Mouse (Mus musculus) cerebellum, adult 11 months (tissue): Measurements from ENCODE around the gene Gm4969.

Experiments used
- DNase-seq: peaks from one replicate; pipeline ENCODE4 v3.0.0; 2022

The Gm4969 gene

GRCm38 (mm10) chr7:19136168-19136567 lies 18.0 kb upstream of the Gm4969 start:
- DNase-seq = no peak

DNA sequence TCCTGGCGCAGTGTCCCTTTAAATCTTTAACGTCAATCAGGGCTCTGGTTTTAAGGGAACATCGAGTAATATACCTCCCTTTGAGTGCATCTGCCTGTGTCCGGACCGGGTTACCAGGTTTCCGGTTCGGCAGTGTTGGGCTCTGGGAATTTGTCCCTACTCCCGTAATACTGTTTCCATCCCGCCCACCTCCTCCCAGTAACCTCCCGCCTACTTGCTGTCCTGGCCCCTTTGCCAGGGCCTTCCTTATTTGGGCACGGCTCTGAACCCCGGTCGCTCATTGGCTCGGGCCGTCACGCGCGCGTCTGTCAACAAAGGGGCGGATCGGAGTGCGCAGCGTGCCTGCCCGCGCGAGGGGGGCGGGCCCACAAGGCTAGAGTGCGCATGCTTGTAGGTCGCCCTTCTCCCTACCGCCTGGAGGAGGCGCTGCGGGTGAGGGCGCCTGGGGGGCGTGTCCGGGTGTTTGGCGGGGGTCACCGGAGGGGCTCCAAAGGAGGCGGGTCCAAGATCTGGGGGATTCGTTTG lies 13.2 kb upstream of the Gm4969 start:
- peak; percentile 97 for DNase-seq

DNA sequence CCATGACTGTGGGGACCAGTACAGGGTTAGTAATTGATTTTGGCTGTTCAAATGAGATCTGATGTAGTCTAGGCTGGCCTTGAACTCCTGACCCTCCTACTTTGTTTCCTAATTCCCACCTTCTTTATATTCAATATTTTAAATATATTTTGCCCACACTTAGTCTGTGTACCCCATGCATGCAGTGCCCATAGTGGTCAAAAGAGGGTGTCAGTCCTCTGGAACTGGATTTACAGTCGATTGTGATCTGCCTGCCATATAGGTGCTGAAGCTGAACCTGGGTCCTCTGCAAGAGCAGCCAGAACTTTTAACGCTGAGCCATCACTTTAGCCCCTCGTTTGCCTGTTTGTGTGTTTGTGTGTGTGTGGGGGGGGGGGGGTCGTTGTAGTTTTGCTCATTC lies 12.5 kb upstream of the Gm4969 start:
- no peak for DNase-seq

DNA sequence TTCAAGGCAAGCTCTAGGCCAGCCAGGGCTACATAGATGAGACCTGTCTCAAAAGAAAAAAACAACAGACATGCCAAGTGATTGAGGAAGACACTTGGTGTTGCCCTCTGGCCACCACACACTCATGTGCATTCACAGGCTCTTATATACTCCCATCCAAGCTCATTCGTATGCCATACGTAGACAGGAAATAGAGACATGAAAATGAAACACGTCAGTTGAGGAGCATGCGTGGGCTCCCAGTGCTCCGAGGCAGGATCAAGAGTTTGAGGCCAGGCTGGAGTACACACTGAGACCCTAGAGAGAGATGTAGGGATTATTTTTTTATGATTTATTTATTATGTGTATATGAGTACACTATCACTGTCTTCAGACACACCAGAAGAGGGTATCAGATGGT lies 11.2 kb upstream of the Gm4969 start:
- no peak for DNase-seq

- DNase-seq = no peak
Measured at GRCm38 (mm10) chr7:19127744-19128143, 9.6 kb upstream of the Gm4969 start.

DNA sequence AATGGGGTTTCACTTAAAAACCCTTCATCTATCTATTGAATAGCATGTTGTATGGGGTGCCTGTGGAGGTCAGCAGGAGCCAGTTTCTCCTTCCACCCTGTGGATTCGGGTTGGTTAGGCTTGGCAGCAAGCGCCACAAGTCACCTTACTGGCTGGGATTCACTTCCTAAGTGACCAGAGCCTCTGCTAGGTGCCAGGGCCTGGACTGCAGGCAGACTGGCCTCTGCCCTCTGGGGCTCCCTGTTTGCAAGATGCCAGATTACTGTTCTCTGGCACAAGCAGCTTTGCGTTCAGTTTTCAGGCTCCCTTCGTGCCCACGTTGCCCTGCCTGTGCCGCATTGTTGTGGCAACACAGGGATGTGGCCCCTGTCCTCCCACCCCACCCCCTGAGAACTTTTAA lies 6.5 kb upstream of the Gm4969 start:
- no peak for DNase-seq

DNA sequence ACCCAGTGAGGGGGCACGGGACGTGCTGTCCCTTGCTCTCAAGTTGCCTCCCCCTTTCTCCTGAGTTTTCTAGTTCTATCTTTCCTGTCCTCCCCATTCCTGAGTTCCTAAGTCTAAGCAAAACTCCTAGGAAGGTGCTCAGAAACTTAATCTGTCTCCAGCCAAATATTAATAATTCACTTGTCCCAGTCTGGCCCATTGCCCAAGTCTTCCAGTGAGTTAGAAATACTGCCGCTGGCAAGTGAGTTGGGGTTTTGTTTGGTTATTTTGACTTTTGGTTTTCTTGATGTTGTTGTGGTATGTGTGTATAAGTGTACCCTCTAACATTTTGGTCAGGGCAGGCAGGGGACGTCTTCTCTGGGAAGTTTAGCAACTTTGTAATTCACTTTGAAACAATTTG lies 3.5 kb upstream of the Gm4969 start:
- DNase-seq = no peak

- peak; percentile 90 for DNase-seq
Measured at GRCm38 (mm10) chr7:19119631-19120429, 1.7 kb upstream of the Gm4969 start, which contains the start of gene Fbxo46. Gene Fbxo46 (plus strand): TSS chr7:19119859.

DNA sequence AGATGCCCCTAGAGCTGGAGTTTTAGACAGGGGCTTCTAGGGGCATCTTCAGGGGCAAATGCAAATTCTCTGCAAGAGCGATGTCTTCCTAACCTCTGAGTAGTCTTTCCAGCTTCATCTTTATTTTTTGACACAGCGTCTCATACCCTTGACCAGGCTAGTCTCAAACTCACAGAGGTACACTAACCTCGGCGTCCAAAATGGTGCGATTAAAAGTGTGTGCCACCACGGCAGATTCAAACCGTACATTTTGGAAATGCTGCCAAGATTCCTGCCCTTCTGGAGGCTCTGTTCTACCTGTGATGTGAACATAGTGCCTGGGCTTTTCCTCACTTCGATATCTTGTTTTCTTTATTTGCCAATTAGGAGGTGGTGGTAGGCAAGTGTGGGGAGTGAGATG lies 915 bp upstream of the Gm4969 start:
- peak; percentile 51 for DNase-seq

DNA sequence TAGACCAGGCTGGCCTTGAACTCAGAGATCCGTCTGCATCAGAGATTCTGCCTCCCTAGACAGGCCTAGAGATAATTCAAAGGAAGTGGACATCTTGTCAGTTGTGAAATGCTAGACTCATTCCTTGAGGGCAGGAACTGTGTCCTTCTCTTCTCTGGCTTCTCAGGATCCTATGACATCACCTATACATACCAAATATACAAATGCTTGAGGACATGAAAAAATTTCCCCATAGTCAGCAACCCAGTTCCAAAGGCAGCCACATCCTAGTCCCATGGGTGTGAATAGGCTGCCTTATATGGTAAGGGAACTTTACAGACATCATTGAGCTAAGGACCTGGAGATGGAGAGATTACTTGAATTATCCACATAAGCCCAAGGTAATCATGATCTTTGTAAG lies 8.6 kb downstream of the Gm4969 start:
- DNase-seq = no peak

DNA sequence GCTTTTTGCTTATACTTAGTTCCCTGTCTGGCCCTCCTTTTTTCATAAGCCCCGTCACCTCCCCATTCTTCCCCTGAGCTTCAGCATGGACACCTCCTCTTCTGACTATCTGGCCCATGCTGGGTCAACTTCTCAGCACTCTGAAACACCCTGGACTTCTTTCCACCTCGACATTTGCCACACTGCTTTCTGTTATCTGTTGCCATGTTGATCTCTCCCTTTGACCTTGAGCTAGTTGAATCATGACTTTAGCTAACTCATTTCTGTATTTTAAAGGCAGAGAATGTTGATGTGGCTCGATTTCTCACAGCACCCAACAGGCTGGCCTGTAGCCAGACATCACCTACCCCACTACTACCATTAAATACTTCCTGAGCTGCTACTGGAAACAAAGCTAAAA lies 10.7 kb downstream of the Gm4969 start:
- no peak for DNase-seq

- no peak for DNase-seq
Measured at GRCm38 (mm10) chr7:19104486-19104885, 13.7 kb downstream of the Gm4969 start.

- DNase-seq = no peak
Measured at GRCm38 (mm10) chr7:19103741-19104140, 14.4 kb downstream of the Gm4969 start.

GRCm38 (mm10) chr7:19100290-19100689 lies 17.9 kb downstream of the Gm4969 start:
- no peak for DNase-seq

DNA sequence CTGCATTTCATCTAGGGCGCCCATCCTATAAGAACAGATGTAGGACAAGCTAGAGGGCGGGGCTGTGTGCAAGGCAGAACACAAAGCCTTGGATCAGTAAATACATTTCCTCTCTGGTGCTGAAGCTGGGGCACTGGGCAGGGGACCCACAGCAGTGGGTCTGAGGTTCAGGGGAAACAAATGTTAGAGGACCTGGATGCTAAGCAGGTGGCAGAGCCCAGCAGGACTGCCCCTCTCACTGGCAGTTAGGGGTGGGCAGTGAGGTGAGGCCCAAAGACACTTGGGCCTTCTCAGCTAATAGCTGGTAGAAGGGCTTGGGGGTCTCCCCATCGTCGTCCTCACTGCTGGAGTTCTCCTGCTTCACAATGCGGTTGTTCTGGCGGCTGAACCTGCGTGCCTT lies 19.4 kb downstream of the Gm4969 start:
- DNase-seq = no peak

DNA sequence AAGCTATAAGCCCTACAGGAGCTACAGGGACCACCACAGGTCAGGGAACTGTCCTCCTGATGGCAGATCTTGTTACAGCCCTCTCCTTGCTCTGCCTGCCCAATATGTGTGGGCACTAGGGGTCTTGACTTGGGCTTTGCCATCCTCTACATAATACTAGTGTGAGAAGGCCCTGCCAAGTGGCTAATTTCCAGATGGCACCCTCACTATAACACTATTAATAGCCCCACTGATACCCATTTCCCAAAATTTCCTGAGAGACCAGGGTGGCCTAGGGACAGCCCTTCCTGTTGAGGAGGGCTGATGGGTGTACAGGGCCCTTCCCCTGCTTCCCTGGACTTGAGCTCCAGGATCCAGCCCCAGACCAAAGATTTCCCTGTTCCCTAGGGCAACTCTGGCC lies 20.3 kb downstream of the Gm4969 start:
- no peak for DNase-seq

DNA sequence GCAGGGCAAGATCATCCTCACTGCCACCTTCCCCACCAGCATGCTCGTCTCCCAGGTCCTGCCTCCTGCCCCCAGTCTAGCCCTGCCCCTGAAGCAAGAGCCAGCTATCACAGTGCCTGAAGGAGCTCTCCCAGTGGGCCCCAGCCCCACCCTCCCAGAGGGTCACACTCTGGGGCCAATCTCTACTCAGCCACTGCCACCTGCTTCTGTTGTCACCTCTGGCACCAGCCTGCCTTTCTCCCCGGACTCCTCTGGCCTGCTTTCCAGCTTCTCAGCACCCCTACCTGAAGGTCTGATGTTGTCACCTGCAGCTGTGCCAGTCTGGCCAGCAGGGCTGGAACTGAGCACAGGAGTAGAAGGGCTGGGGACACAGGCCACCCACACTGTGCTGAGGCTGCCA lies 21.0 kb downstream of the Gm4969 start:
- no peak for DNase-seq

- DNase-seq = no peak
Measured at GRCm38 (mm10) chr7:19096421-19096976, 21.7 kb downstream of the Gm4969 start.

GRCm38 (mm10) chr7:19095751-19096110 lies 22.4 kb downstream of the Gm4969 start:
- no peak for DNase-seq

DNA sequence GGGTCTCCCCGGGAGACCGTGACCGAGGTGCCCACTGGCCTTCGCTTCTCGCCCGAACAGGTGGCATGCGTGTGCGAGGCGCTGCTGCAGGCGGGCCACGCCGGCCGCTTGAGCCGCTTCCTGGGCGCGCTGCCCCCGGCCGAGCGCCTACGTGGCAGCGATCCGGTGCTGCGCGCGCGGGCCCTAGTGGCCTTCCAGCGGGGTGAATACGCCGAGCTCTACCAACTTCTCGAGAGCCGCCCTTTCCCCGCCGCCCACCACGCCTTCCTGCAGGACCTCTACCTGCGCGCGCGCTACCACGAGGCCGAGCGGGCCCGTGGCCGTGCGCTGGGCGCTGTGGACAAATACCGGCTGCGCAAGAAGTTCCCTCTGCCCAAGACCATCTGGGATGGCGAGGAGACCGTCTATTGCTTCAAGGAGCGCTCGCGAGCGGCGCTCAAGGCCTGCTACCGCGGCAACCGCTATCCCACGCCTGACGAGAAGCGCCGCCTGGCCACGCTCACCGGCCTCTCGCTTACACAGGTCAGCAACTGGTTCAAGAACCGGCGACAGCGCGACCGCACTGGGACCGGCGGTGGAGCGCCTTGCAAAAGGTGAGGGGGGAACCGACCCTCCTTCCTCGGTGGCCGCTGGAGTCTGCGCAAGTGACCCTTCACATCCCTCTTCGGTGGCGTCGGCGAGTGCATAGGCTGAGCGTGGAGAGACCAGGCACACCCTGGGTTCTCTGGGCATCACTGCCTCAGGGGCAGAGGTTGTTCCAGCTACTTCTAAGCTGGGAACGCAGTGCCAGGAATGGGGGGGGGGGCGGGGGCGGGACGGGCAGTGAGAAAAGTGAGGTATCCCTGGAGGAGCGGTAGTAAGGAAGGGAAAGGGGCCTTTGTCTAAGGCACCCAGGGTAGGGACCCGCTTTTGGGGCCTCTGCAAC lies 23.1 kb downstream of the Gm4969 start:
- DNase-seq = no peak

- no peak for DNase-seq
Measured at GRCm38 (mm10) chr7:19094471-19094825, 23.7 kb downstream of the Gm4969 start, which contains the start of gene Six5. Gene Six5 (plus strand): TSS chr7:19094594.

GRCm38 (mm10) chr7:19093537-19094385 lies 24.4 kb downstream of the Gm4969 start:
- DNase-seq = no peak

GRCm38 (mm10) chr7:19093174-19093521 lies 25.0 kb downstream of the Gm4969 start:
- DNase-seq = no peak
